In the genomic region with DNA sequence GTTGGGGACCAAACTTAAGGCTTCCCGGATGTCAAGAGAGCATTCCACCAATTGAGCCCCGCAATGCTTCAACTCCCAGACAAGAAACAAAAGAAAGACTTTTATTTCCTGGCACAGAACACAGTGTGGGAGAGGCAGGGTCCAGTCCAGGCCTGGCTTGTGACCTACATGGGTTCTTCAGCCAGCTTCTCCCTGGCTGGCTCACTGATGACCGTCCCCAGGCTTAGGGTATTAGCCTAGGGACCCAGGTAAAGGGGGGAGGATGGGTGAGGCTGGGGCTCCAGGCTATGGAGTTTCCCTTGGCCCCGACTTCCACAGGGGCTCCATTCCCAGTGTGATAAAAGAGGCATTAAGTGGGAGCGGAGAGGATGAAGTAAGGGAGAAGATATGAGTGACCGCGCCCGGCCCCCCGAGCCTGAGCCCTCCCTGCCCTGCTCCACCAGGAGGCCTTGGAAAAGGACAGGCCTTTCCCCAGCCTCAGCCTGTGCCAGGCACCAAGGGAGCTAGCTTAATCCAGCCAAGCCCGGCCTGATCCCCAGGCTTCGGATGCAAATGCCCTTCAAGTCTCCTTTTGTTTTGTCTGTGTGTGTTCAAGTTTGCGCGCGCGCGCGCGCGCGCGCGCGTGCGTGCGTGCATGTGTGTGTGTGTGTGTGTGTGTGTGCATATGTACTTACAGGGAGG, we compare ENCODE assay signal across 9 mouse cellular contexts. TPM values are rescaled to one million over a fixed set of nuclear protein-coding genes. Genes with fewer than 3 reads are reported as not detected.
DNase-seq lines count a peak whose midpoint lies in the region; ATAC-seq and TF ChIP-seq lines count a peak whose summit lies in the region.
"Had no signal": no experiment of that assay in that cellular context is flagged by ENCODE, and none has a peak within 500 bp of the region (broad histone marks: within the 10 kb centered on the region; RNA-seq: fewer than 3 reads in every experiment).

No protein-coding gene starts in this region.

- ATAC-seq in forebrain, postnatal 0 days, result peak; percentile 63
- no peak for ATAC-seq in erythroid progenitor cell, adult 5-6 weeks (replicated peaks; ENCODE audit: low FRiP score, poor library complexity, severe bottlenecking)

- no peaks in the 10 kb centered on the region for H3K27me3 ChIP-seq in forebrain, postnatal 0 days (ENCODE audit: insufficient read depth, low read length)
- peaks cover 28% of the 10 kb centered on the region for H3K27me3 ChIP-seq in limb, embryonic 10.5 days (ENCODE audit: low read depth, poor library complexity, severe bottlenecking)

- 25% methylated on average over 25 of the region's 25 CpGs for WGBS in forebrain, postnatal 0 days
- WGBS in limb, embryonic 10.5 days, result 71% methylated on average over 25 of the region's 25 CpGs

- peak overlapping the region; percentile 44 for H3K4me2 ChIP-seq in forebrain, postnatal 0 days (ENCODE audit: low read depth)

- no peaks in the 10 kb centered on the region for H3K9me3 ChIP-seq in forebrain, postnatal 0 days (ENCODE audit: low read length)
- H3K9me3 ChIP-seq in limb, embryonic 10.5 days (replicated peaks), result no peaks in the 10 kb centered on the region

- no peaks in the 10 kb centered on the region for H3K36me3 ChIP-seq in forebrain, postnatal 0 days (ENCODE audit: insufficient read depth)
- no peaks in the 10 kb centered on the region for H3K36me3 ChIP-seq in limb, embryonic 10.5 days

- peak; percentile 52 for DNase-seq in embryo, embryonic 11 days
- DNase-seq in embryo, embryonic 10 days (ENCODE audit: low spot score), result no peak
- peak; percentile 66 for DNase-seq in ES-CJ7 (ENCODE audit: low read depth, low spot score)
- peak; percentile 59 for DNase-seq in forebrain, postnatal 0 days
- no peak for DNase-seq in limb, embryonic 10.5 days (ENCODE audit: low spot score)
- DNase-seq in right cerebral cortex, postnatal 10 days (ENCODE audit: low spot score in 2 of 2), result no peak
- DNase-seq in frontal cortex, postnatal 25 days (ENCODE audit: low spot score in 2 of 2), result no peak
- DNase-seq: thymus, adult 2 months had no signal

- peak overlapping the region; percentile 40 for H3K9ac ChIP-seq in forebrain, postnatal 0 days

- H3K4me1 ChIP-seq in forebrain, postnatal 0 days (ENCODE audit: insufficient read depth), result peaks cover 6% of the 10 kb centered on the region; the same call in 1 of the 2 replicates
- peaks cover 55% of the 10 kb centered on the region for H3K4me1 ChIP-seq in limb, embryonic 10.5 days

- TF ChIP-seq CTCF in forebrain, postnatal 0 days (IDR thresholded peaks at IDR 0.05; ENCODE audit: low read depth), result no peak

- H3K27ac ChIP-seq in forebrain, postnatal 0 days (ENCODE audit: low read depth, low read length), result peak overlapping the region; percentile 21; the same call in 1 of the 2 replicates
- H3K27ac ChIP-seq in limb, embryonic 10.5 days, result peak overlapping the region; percentile 74

- peak overlapping the region; percentile 18; the same call in 1 of the 2 replicates for H3K4me3 ChIP-seq in forebrain, postnatal 0 days (ENCODE audit: low read depth, low read length)
- H3K4me3 ChIP-seq in limb, embryonic 10.5 days, result no peak overlapping the region

RNA-seq across cellular contexts. Expression of gene Eln, which starts 38.7 kb away (rescaled TPM):
- total RNA-seq in forebrain, postnatal 0 days (2014; rRNA removed), result 21.9 and 45.1 TPM in 2 replicates
- 19.1 and 25.7 TPM in 2 replicates for polyA plus RNA-seq in forebrain, postnatal 0 days (2015; fragmentation: Nextera tagmentation; extraction: Ambion mirVana)
- 1.0 and 4.2 TPM in 2 replicates for polyA plus RNA-seq in limb, embryonic 10.5 days (2016; fragmentation: Nextera tagmentation; extraction: Ambion mirVana)
- not detected in 2 replicates for total RNA-seq in erythroid progenitor cell, adult 5-6 weeks (2015; ENCODE audit: low replicate concordance)
- total RNA-seq in erythroid progenitor cell, adult 5-6 weeks (2017; ENCODE audit: low replicate concordance), result not detected in 2 replicates

Comparison
In these comparisons a context has a peak if more than half of its experiments do, and no peak if none do; other contexts are left out.
1. DNase-seq: peak in embryo, embryonic 11 days (single experiment), ES-CJ7 (single experiment) and forebrain, postnatal 0 days (single experiment); none in embryo, embryonic 10 days (single experiment), limb, embryonic 10.5 days (single experiment), right cerebral cortex, postnatal 10 days (0 of 2) and frontal cortex, postnatal 25 days (0 of 2).
2. RNA of gene Eln, which starts 38.7 kb away (total RNA-seq): 21.9 to 45.1 TPM in forebrain, postnatal 0 days; not detected in erythroid progenitor cell, adult 5-6 weeks; every median in the first group is over 10 times any median in the second.